Mouse (Mus musculus): ENCODE results near the gene Mcf2l. TPM values are rescaled to one million over a fixed set of nuclear protein-coding genes. Genes with fewer than 3 reads are reported as not detected.
A peak's percentile ranks its signal among the peaks of the same experiment; 100 is the strongest.

Gene Mcf2l
- polyA plus RNA-seq, 1 experiment from 2014 or later = 9.5 TPM

GRCm38 (mm10) chr8:12896494-12897373 lies 23.1 kb downstream of the Mcf2l start:
- Histone ChIP-seq H3K4me3 (no peak overlapping the region), H3K4me1 (peaks cover 5% of the 10 kb centered on the region; the same call in 1 of the 2 replicates), H3K9me3 (no peaks in the 10 kb centered on the region), H3K27ac (no peak overlapping the region), H3K9ac (no peak overlapping the region), H3K4me2 (no peak overlapping the region), H3K36me3 (no peaks in the 10 kb centered on the region), H3K27me3 (no peaks in the 10 kb centered on the region)
- 52% methylated on average over 13 of the region's 13 CpGs for WGBS
- no peak for ATAC-seq (ENCODE audit: insufficient number of reproducible peaks, low FRiP score, low TSS enrichment, low read depth)

DNA sequence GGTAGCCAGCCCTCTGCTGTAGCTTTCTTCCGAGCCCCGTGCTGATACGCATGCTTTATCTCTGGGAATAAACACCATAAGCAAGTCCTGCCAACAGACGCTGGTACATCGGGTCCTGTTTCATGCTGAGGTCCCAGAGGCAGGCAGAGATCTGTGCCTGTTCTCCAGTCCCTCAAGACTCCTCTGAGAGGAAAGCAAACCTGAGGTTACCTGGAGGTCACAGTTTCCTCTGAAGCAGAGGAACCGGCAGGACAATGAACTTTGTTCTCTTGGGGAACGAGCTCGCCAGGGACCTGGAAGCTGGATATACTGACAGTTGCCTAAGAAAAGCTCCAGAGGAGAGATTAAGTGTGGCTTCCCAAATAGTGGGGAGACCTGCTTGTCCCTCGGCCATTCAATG lies 24.2 kb downstream of the Mcf2l start:
- Histone ChIP-seq H3K4me2 (no peak overlapping the region), H3K36me3 (no peaks in the 10 kb centered on the region), H3K27me3 (no peaks in the 10 kb centered on the region), H3K9ac (no peak overlapping the region), H3K4me1 (peaks cover 5% of the 10 kb centered on the region; the same call in 1 of the 2 replicates), H3K27ac (no peak overlapping the region), H3K9me3 (no peaks in the 10 kb centered on the region), H3K4me3 (no peak overlapping the region)
- 58% methylated on average over 9 of the region's 9 CpGs for WGBS
- no peak for ATAC-seq (ENCODE audit: insufficient number of reproducible peaks, low FRiP score, low TSS enrichment, low read depth)

- WGBS = 87% methylated on average over 13 of the region's 13 CpGs
- Histone ChIP-seq H3K27ac (no peak overlapping the region), H3K36me3 (no peaks in the 10 kb centered on the region), H3K4me1 (no peaks in the 10 kb centered on the region), H3K9me3 (no peaks in the 10 kb centered on the region), H3K4me2 (no peak overlapping the region), H3K9ac (no peak overlapping the region), H3K4me3 (no peak overlapping the region), H3K27me3 (no peaks in the 10 kb centered on the region)
- ATAC-seq (ENCODE audit: insufficient number of reproducible peaks, low FRiP score, low TSS enrichment, low read depth) = no peak
Observed at GRCm38 (mm10) chr8:12903790-12904415, 30.3 kb downstream of the Mcf2l start.

GRCm38 (mm10) chr8:12905122-12905521 lies 31.5 kb downstream of the Mcf2l start:
- H3K36me3 ChIP-seq = no peaks in the 10 kb centered on the region
- no peaks in the 10 kb centered on the region for H3K27me3 ChIP-seq
- no peak overlapping the region for H3K4me2 ChIP-seq
- ATAC-seq (ENCODE audit: insufficient number of reproducible peaks, low FRiP score, low TSS enrichment, low read depth) = no peak
- no peaks in the 10 kb centered on the region for H3K4me1 ChIP-seq
- no peak overlapping the region for H3K4me3 ChIP-seq
- no peak overlapping the region for H3K27ac ChIP-seq
- WGBS = 82% methylated on average over 5 of the region's 5 CpGs
- no peak overlapping the region for H3K9ac ChIP-seq
- H3K9me3 ChIP-seq = no peaks in the 10 kb centered on the region

GRCm38 (mm10) chr8:12905599-12906321 lies 32.2 kb downstream of the Mcf2l start:
- no peak for ATAC-seq (ENCODE audit: insufficient number of reproducible peaks, low FRiP score, low TSS enrichment, low read depth)

GRCm38 (mm10) chr8:12906597-12906996 lies 33.0 kb downstream of the Mcf2l start:
- ATAC-seq (ENCODE audit: insufficient number of reproducible peaks, low FRiP score, low TSS enrichment, low read depth) = no peak
- 72% methylated on average over 5 of the region's 5 CpGs for WGBS

More at GRCm38 (mm10) chr8:12905599-12906321, 32.2 kb downstream of the Mcf2l start:
- Histone ChIP-seq H3K4me3 (no peak overlapping the region), H3K27ac (no peak overlapping the region; the same call in 1 of the 2 replicates), H3K9ac (no peak overlapping the region), H3K9me3 (no peaks in the 10 kb centered on the region), H3K36me3 (no peaks in the 10 kb centered on the region), H3K4me2 (no peak overlapping the region), H3K27me3 (no peaks in the 10 kb centered on the region), H3K4me1 (no peaks in the 10 kb centered on the region)
- WGBS = 79% methylated on average over 11 of the region's 11 CpGs

GRCm38 (mm10) chr8:12907730-12908129 lies 34.1 kb downstream of the Mcf2l start:
- H3K36me3 ChIP-seq = no peaks in the 10 kb centered on the region
- H3K4me2 ChIP-seq = no peak overlapping the region
- no peaks in the 10 kb centered on the region for H3K4me1 ChIP-seq
- WGBS = 82% methylated on average over 4 of the region's 4 CpGs
- no peak overlapping the region for H3K9ac ChIP-seq
- no peaks in the 10 kb centered on the region for H3K9me3 ChIP-seq
- no peak for ATAC-seq (ENCODE audit: insufficient number of reproducible peaks, low FRiP score, low TSS enrichment, low read depth)
- H3K27me3 ChIP-seq = no peaks in the 10 kb centered on the region
- no peak overlapping the region for H3K27ac ChIP-seq
- no peak overlapping the region for H3K4me3 ChIP-seq

More at GRCm38 (mm10) chr8:12906597-12906996, 33.0 kb downstream of the Mcf2l start:
- Histone ChIP-seq H3K4me3 (no peak overlapping the region), H3K4me2 (no peak overlapping the region), H3K9me3 (no peaks in the 10 kb centered on the region), H3K4me1 (no peaks in the 10 kb centered on the region), H3K27me3 (no peaks in the 10 kb centered on the region), H3K9ac (no peak overlapping the region), H3K36me3 (no peaks in the 10 kb centered on the region), H3K27ac (no peak overlapping the region)

GRCm38 (mm10) chr8:12912011-12912410 lies 38.4 kb downstream of the Mcf2l start:
- no peaks in the 10 kb centered on the region for H3K9me3 ChIP-seq
- no peak overlapping the region for H3K27ac ChIP-seq
- H3K9ac ChIP-seq = no peak overlapping the region
- no peaks in the 10 kb centered on the region for H3K27me3 ChIP-seq
- WGBS = 15% methylated on average over 5 of the region's 5 CpGs
- no peak overlapping the region for H3K4me2 ChIP-seq
- peaks cover 16% of the 10 kb centered on the region for H3K4me1 ChIP-seq
- no peak overlapping the region for H3K4me3 ChIP-seq
- ATAC-seq (ENCODE audit: insufficient number of reproducible peaks, low FRiP score, low TSS enrichment, low read depth) = no peak
- H3K36me3 ChIP-seq = no peaks in the 10 kb centered on the region

DNA sequence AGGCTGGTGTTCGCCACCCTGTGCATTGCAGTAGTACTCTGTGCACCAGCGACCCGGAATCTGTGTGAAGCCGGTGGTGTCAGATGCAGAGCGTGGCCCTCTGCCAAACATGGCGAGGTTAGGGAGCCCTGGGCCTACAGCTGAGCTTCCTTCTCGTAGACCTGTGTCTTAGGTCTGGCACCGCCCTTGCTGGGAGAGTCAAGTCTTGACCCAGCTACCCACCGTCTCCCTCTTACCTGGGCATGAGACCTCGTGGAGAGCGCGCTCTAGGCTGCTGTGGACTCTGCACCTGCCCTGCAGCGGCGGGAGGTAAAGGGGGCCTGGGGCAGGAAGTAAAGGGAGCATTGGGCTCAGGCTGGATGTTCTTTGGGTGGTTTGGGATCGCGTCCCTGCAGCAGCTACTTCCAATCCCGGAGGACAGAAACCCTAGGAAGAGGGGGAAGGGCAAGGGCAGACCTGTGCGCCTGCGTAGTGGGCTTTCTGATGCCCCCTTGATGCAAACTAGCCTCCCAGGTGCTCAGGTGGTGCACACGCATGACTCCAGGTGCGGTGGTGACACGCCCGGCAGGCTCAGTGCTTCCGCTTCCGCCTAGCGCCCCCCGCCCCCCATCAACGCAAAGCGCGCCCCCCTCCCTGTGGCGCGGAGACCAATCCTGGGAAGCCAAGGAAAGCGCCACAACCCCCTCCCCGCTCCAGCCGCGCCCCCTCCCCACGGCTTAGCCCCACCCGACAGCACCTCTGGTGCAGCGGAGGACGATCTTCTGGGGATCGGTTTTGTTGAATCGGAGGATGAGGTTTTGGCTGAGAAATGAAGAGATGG lies 41.8 kb downstream of the Mcf2l start:
- 14% methylated on average over 41 of the region's 42 CpGs for WGBS
- Histone ChIP-seq H3K36me3 (no peaks in the 10 kb centered on the region), H3K4me1 (peaks cover 16% of the 10 kb centered on the region), H3K27me3 (no peaks in the 10 kb centered on the region), H3K27ac (no peak overlapping the region), H3K4me2 (peak overlapping the region; percentile 90), H3K4me3 (peak overlapping the region; percentile 57), H3K9me3 (no peaks in the 10 kb centered on the region), H3K9ac (peak overlapping the region; percentile 31)
- ATAC-seq (ENCODE audit: insufficient number of reproducible peaks, low FRiP score, low TSS enrichment, low read depth) = 0 out of 2 replicates have a peak, but pooled peaks have one; percentile 25

- peak overlapping the region; percentile 31; the same call in 1 of the 2 replicates for H3K9ac ChIP-seq
- peak overlapping the region; percentile 90 for H3K4me2 ChIP-seq
- H3K27ac ChIP-seq = no peak overlapping the region
- H3K4me3 ChIP-seq = peak overlapping the region; percentile 57
- no peaks in the 10 kb centered on the region for H3K9me3 ChIP-seq
- 60% methylated on average over 16 of the region's 16 CpGs for WGBS
- peaks cover 16% of the 10 kb centered on the region for H3K4me1 ChIP-seq
- ATAC-seq (ENCODE audit: insufficient number of reproducible peaks, low FRiP score, low TSS enrichment, low read depth) = no peak
- no peaks in the 10 kb centered on the region for H3K36me3 ChIP-seq
- no peaks in the 10 kb centered on the region for H3K27me3 ChIP-seq
Observed at GRCm38 (mm10) chr8:12916156-12916900, 42.7 kb downstream of the Mcf2l start.

- H3K4me2 ChIP-seq = no peak overlapping the region
- H3K9ac ChIP-seq = no peak overlapping the region
- 73% methylated on average over 3 of the region's 3 CpGs for WGBS
- no peaks in the 10 kb centered on the region for H3K9me3 ChIP-seq
- no peak for ATAC-seq (ENCODE audit: insufficient number of reproducible peaks, low FRiP score, low TSS enrichment, low read depth)
- H3K36me3 ChIP-seq = no peaks in the 10 kb centered on the region
- no peak overlapping the region for H3K27ac ChIP-seq
- H3K4me1 ChIP-seq = peaks cover 16% of the 10 kb centered on the region
- no peaks in the 10 kb centered on the region for H3K27me3 ChIP-seq
- no peak overlapping the region for H3K4me3 ChIP-seq
Observed at GRCm38 (mm10) chr8:12917029-12917428, 43.4 kb downstream of the Mcf2l start.

All from limb, embryonic 15.5 days (tissue).